8 mouse cellular contexts compared by ENCODE assay signal in the genomic region with DNA sequence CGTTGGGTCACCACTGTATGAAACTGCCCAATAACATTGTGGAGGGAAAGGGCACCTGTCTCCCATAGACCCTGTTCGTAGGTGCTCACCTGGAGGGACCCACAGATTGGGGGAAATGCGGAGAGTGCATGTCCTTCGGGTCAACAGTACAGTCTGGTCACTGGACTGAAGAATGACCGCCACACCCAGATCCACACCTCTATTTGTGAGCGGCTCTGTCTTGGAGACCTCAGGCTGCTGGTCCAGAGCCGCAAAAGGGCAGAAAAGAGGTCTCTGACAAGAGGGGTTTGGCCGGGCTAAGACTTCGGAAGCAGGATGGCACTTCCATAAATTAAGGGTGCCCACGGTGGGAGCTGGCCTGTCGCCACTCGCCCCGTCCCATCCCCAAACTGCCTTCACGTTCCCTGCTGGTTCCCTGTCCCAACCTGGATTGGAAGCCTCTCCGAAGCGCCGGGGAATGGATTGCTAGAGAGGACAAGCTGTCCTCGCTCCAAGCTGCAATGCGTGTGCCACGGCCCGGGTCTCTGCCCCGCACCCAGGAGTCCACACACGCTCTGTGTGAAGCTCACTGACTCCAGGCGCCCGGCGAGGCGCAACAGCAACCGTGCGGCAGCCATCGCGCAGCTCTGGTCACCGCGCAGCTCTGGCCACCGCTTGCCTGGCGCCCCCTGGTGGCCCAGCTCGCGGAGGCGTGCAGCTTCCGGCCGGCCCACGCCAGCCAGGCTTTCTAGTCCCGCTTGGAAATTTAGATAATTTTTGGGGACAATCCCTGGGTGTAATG. TPM values are rescaled to one million over a fixed set of nuclear protein-coding genes. Genes with fewer than 3 reads are reported as not detected.
DNase-seq lines count a peak whose midpoint lies in the region; ATAC-seq and TF ChIP-seq lines count a peak whose summit lies in the region.

Gene Nudt17, minus strand, starts transcription at position 660 of the 781 bp plus-strand sequence.

- peak within 1 kb of the TSS; percentile 89 for H3K4me2 ChIP-seq in hindbrain, embryonic 16.5 days (ENCODE audit: low read length)

- H3K4me3 ChIP-seq in gastrocnemius, adult 2 months, result peak within 1 kb of the TSS; percentile 74
- peak within 1 kb of the TSS; percentile 54 for H3K4me3 ChIP-seq in hindbrain, embryonic 16.5 days (ENCODE audit: low read length)

- 5% methylated on average over 42 of the region's 42 CpGs for WGBS in hindbrain, embryonic 16.5 days

- H3K4me1 ChIP-seq in hindbrain, embryonic 16.5 days (ENCODE audit: control insufficient read depth, insufficient read depth, low read depth, low read length), result no peaks in the 10 kb centered on the region

- peak; percentile 88 for ATAC-seq in hindbrain, embryonic 16.5 days
- ATAC-seq in megakaryocyte, adult 5-6 weeks (ENCODE audit: poor library complexity, severe bottlenecking), result peak; percentile 99

- peak within 1 kb of the TSS; percentile 79 for H3K9ac ChIP-seq in hindbrain, embryonic 16.5 days (ENCODE audit: low read depth, low read length)

- H3K27me3 ChIP-seq in hindbrain, embryonic 16.5 days (replicated peaks; ENCODE audit: control insufficient read depth, insufficient read depth, low read length), result no peaks in the 10 kb centered on the region

- H3K9me3 ChIP-seq in hindbrain, embryonic 16.5 days (ENCODE audit: control insufficient read depth, low read length), result no peaks in the 10 kb centered on the region

- intact Hi-C loops in gastrocnemius, adult 2 months (cut with DNase I), result loop anchor here (5.0 kb wide), 1 partner anchor 41 kb away; no protein-coding TSS in a partner anchor

- TF ChIP-seq CTCF in gastrocnemius, adult 2 months (IDR thresholded peaks at IDR 0.05), result no peak; the same call in 1 of the 2 replicates

- peak; percentile 87 for DNase-seq in ZHBTc4 (ENCODE audit: low read depth, low spot score)
- peak; percentile 70 to 91 for DNase-seq in cerebellum, postnatal 4 days (ENCODE audit: low spot score in 2 of 2)
- peak; percentile 91 for DNase-seq in gastrocnemius, adult 2 months
- peak; percentile 87 to 90 for DNase-seq in left cerebral cortex, adult 18-20 months (ENCODE audit: low spot score in 2 of 2)
- DNase-seq in retina, postnatal 7 days (ENCODE audit: low read depth, low spot score), result peak; percentile 67
- peak; percentile 84 for DNase-seq in urinary bladder, postnatal 14 days (ENCODE audit: low spot score)

- H3K36me3 ChIP-seq in hindbrain, embryonic 16.5 days (ENCODE audit: control insufficient read depth, insufficient read depth, low read length), result peaks cover 4% of the 10 kb centered on the region; the same call in 1 of the 2 replicates

- H3K27ac ChIP-seq in gastrocnemius, adult 2 months, result peak within 1 kb of the TSS; percentile 71
- H3K27ac ChIP-seq in hindbrain, embryonic 16.5 days (ENCODE audit: low read depth, low read length), result no peak within 1 kb of the TSS

RNA-seq across cellular contexts. Expression of gene Nudt17, which starts in this region (rescaled TPM):
- under 1 TPM; 0.31 to 0.73 TPM for total RNA-seq in gastrocnemius, adult 2 months (2021)
- 20.4 and 22.4 TPM in 2 replicates for polyA plus RNA-seq in hindbrain, embryonic 16.5 days (2015; fragmentation: Nextera tagmentation; extraction: Ambion mirVana)
- total RNA-seq in left cerebral cortex, adult 18-20 months (2021), result 10 to 100 TPM; 12.4 to 14.9 TPM
- total RNA-seq in megakaryocyte, adult 5-6 weeks (2015), result 1.7 and 1.9 TPM in 2 replicates
- 0.73 TPM in 1 of 2 replicates, not detected in the other for total RNA-seq in megakaryocyte, adult 5-6 weeks (2017)

Comparison
In these comparisons a context has a peak if more than half of its experiments do, and no peak if none do; other contexts are left out.
1. RNA of gene Nudt17 (total RNA-seq): 12.4 to 14.9 TPM in left cerebral cortex, adult 18-20 months; 0.73 to 1.9 TPM in megakaryocyte, adult 5-6 weeks and 0.31 to 0.73 TPM in gastrocnemius, adult 2 months; every median in the first group is over 4 times any median in the second.
2. Peak in DNase-seq, H3K4me3 ChIP-seq and H3K27ac ChIP-seq in gastrocnemius, adult 2 months; RNA of the gene not detected or under 1 TPM.
3. Peak in every context shown above with its lines, with median percentiles within 50 percentile points of each other: DNase-seq.